Mouse (Mus musculus) adrenal gland, adult 8-10 months (tissue): ENCODE results near the gene Padi3. TPM values are rescaled to one million over a fixed set of nuclear protein-coding genes. Genes with fewer than 3 reads are reported as not detected.

ENCODE experiments used
- DNase-seq: peaks from one replicate; pipeline ENCODE4 v3.0.0; 2022
- total RNA-seq, 4 experiments: library from RNA; stranded (reverse); gene quantifications; 2 replicates each; pipeline ENCODE4 v1.2.4; 2022

The Padi3 gene
- total RNA-seq: not detected

- DNase-seq: no peak
These were observed at the start of gene Padi3 for GRCm38 (mm10) chr4:140810458-140811260. Gene Padi3, minus strand, starts transcription at chr4:140810648.

DNA sequence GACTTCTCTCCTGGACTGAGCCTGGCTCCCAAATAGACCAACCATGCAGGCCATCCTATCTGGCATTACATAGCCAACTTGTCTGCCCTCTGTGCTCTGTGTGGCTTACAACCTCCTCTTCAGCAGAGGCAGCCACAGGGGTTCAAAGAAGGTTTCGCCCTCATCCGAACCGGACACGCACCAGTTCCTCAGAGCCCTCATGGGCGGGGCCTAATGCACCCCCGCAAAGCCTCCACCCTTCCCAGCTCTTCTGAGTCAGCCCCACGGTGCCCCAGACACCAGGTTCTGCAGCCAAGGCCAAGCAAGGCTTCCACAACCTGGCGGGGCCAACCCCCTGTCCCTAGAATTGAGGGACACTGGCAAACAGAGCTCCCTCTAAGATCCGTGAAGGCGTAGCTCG lies 48.8 kb upstream of the Padi3 start:
- no peak for DNase-seq

DNA sequence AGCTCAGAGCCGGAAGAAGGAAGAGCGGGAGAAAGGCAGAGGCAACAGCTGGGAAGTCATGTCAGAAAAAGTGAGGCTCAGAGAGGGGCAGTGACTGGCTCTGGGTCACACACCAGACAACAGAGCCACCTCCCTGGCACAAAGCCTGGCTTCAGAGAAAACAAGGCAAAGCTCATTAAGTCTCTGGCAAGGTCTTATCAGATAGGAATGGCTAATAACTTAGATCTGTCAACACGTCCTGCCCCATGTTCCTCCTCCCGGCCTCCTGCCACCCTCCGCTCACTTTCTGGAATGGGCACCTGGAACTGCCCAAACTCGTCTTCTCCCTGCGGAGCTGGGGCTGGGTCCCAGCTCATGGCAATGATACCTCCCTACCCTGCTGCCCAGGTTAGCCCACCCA lies 47.4 kb upstream of the Padi3 start:
- no peak for DNase-seq

- DNase-seq: no peak
These were observed 46.6 kb upstream of the Padi3 start for GRCm38 (mm10) chr4:140857041-140857440.

DNA sequence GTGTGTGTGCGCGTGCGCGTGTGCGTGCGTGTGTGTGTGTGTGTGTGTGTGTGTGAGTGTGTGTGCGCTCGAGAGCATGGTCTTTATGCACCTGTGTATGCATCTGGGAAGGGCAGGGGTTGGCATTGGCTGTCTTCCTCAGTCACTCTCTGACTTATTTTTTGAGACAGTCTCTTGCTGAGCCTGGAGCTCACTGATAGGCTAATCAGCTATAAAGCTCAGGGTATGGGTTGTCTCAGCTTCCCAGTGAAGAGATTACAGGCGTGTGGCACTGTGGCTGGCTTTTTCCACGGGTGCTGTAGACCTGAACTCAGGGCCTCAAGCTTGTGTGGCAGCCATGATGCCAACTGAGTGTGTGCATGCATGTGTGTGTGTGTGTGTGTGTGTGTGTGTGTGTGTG lies 44.7 kb upstream of the Padi3 start:
- no peak for DNase-seq

DNA sequence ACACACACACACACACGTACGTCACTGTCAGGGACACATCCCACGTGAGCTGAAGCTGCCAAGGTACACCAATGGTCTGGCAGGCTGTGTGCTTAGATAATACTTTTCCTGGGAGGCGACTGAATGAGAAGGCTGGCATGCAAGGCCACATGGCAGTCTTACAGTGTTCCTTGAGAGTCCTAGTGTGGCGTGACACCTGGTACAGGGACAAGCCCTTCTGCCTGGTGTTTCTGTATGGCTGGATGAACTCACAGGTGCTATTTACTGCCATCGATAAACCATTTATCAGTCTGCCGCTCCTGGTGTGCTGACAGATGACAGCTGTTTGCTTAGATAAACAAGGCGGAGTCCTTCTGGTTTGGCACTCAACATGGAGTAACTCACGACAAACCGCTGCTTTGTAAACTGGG lies 44.0 kb upstream of the Padi3 start:
- DNase-seq: peak; percentile 31

GRCm38 (mm10) chr4:140853626-140854025 lies 43.2 kb upstream of the Padi3 start:
- DNase-seq: no peak

GRCm38 (mm10) chr4:140849310-140849709 lies 38.9 kb upstream of the Padi3 start:
- DNase-seq: no peak

- no peak for DNase-seq
These were observed 35.2 kb upstream of the Padi3 start, which contains the start of gene Padi1 for GRCm38 (mm10) chr4:140845666-140846065. Gene Padi1, minus strand, starts transcription at chr4:140845778.

GRCm38 (mm10) chr4:140844991-140845390 lies 34.5 kb upstream of the Padi3 start:
- DNase-seq: no peak

DNA sequence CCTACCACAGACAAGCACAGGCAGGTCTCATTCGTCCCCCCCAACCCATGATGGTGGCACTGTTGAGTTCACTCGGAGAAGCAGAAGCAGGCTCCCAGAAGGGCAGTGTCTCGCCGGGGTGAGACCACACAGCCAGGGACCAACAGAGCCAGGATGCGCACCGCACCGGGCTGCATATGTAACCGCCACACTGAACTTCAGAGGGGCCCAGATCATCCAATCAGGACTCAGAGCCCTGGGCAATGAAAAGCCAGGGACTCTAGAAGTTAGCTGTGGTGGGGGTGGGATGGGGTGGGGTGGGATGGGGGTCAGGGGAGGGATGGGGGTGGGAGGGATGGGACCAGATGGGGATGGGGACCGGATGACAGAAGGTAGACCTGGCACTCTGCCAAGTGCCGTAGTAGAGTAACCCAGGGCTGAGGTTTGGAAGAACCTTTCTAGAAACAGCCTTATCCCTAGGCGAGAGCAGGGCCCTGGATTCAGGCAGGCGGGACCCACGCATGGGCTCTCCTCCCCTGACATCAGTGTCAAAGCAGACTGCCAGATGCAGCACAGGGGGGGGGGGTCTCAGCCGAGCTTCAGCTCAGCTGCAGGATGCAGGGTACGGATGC lies 33.3 kb upstream of the Padi3 start:
- no peak for DNase-seq

DNA sequence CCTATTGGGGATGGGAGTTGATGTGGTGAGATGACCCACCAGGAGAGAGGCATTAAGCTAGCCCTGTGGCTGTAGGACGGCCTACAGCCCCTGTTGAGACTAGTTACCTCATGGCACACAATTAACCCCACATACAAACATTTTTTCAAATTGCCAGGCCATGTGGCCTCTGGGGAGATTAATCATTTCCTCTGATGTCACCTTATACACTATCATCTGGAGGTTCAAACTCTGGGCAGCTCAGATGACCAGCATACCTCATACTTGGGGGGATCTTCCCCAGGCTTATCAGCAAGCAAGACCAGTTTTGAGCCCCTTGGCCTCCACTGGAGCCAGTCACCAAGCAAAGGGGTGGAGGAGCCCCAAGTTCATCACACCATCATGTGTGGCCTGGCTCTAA lies 32.5 kb upstream of the Padi3 start:
- DNase-seq: no peak

DNA sequence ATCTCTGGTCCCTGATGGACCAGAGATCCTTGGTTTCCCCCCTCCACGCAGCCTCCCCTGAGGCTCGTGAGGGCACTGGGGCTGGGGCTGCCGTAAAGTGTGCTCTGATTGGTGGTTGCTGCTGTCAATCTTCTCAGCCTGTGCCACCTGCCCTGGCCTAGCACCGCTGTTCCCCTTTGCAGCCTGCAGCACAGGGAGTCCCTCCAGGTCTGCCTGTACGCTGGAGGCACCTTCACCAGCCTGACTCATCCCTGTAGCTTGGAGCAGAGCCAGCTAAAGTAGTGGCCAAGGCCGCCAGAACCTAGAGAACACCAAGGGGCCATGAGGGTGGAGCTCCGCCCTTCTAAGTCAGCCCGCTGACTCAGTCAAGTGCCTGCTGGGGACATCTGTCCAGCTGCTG lies 27.4 kb upstream of the Padi3 start:
- peak; percentile 92 for DNase-seq

DNA sequence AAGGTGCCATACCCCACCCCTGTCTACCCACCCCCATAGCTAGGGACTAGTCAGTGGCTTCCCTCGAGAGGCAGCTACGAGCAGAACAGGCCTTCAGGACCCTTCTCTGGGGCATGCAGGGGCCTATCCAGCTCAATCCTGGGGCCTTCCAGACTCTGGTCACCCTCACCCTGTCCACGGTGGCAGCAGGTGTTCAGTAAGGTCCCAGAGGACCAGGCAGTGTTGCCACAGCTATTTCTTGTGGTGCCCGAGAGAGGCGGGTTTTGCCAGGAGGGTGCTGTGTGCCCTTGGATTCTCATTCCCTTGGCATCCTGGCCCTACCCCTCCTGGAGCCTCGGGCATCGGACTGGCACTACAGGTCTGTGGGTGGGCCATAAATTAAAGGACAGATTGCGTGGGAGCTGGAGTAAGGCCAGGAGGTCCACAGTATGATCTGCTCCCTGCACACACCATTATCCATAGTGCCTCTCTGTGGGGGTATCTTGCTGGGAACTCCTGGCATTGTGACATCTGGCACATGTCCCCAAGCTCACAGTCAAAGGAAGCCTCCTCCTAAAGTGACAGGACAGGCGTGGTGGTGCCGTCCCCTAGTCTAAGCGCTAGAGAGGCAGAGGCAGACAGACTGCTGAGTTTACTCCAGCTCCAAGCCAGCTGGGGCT lies 25.9 kb upstream of the Padi3 start:
- DNase-seq: peak; percentile 22

DNA sequence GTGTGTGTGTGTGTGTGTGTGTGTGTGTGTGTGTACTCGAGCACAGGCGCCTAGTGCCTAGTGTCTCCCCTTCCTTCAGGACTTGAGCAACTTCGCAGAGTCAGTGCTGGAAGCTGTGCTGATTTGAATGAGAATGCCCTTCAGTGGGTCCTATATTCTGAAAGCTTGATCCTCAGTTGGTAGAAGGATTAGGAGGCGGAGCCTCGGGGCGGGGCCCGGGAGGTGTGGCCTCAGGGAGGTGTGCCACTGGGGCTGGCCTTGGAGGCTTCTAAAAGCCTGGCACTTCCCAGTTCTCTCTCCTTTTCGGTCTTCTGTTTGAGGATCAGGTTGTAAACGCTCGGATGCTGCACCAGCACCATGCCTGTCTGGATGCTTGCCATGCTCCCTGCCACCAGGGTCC lies 25.2 kb upstream of the Padi3 start:
- peak; percentile 50 for DNase-seq

GRCm38 (mm10) chr4:140834327-140834934 lies 24.0 kb upstream of the Padi3 start:
- peak; percentile 28 for DNase-seq

- DNase-seq: no peak
These were observed 22.4 kb upstream of the Padi3 start for GRCm38 (mm10) chr4:140832821-140833220.

- DNase-seq: no peak
These were observed 21.4 kb upstream of the Padi3 start for GRCm38 (mm10) chr4:140831808-140832207.

DNA sequence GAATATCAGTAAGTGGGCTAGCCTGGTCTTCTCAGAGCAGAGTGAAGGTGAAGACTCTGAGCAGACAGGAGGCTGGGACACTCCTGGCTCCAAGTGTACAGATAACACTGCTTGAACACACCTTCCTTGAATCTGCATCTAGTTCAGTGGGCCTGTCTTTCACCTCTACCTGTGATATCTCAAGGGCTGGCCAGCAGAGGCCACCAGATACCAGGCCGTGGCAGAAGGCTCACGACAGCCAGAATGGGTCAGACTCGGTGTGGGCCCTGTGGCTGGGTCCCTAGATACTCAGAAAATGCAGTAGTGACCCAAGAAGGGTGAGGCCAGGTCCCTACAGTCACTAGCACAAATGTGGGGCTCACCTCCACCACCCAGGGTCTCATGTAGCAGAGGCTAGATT lies 16.8 kb upstream of the Padi3 start:
- no peak for DNase-seq

DNA sequence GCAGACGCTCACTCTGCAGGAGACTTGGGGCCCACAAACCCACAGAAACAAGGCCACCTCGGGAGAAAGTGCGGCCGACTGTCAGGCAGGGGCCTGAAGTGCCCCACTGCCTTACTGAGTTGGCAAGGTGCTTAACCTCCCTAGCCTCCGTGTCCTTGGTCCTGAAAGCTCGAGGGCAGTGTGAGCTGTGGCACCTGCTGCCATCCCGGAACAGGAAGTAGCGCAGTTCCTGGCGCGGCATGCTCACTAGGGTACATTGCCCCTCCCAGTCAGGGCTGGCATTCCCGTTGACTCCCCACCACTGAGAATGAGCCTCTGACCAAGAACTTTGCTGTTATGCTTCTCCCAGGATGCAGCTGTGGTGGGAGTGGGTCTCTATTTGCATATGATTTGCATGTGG lies 15.5 kb upstream of the Padi3 start:
- DNase-seq: no peak

GRCm38 (mm10) chr4:140821988-140822387 lies 11.5 kb upstream of the Padi3 start:
- peak; percentile 45 for DNase-seq

DNA sequence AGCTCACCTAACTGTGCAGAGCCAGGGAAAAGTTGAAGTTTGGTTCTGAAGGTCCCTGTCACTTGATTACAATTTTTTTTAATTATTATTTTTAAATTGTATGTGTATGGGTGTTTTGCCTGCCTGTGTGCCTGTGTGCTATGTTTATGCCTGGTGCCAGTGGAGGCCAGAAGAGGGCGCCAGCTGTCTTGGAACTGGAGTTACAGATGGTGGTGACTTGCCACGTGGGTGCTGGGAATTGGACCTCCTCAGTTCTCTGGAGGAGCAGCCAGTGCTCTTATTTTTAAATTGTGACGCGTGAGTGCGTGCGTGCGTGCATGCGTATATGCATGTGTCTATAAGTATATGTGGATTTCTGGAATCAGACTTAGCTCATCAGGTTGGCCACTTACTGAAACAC lies 7.0 kb upstream of the Padi3 start:
- no peak for DNase-seq
